Mouse (Mus musculus): ENCODE measurements around the gene Vwa1.

GRCm38 (mm10) chr4:155788300-155788699, 13.8 kb upstream of the Vwa1 start:
- TF ChIP-seq GATA1 (IDR thresholded peaks at IDR 0.05; ENCODE audit: borderline replicate concordance, low read length) = peak; percentile 42; the same call in 1 of the 3 replicates
- TF ChIP-seq FLI1 (IDR thresholded peaks at IDR 0.05; ENCODE audit: low read length) = no peak
